Mouse (Mus musculus): ENCODE measurements at regions not wholly inside any gene's neighbourhood (a gene's known extent, or its start where the extent isn't known, plus 50 kb on each side); places are given as distances from the start of the nearest gene placed in this dataset.
"Not testable (repeated sequence)": the region's sequence is repeated elsewhere in the genome, so short reads cannot be mapped to it uniquely, and the experiment has no call there.

GRCm38 (mm10) chr3:58211016-58211415, 203.5 kb upstream of the Tsc22d2 start:
- no peak for DNase-seq (ENCODE audit: low spot score)

- no peak for DNase-seq (ENCODE audit: low spot score)
Measured at GRCm38 (mm10) chr3:58224696-58225095, 189.8 kb upstream of the Tsc22d2 start.

GRCm38 (mm10) chr3:58226447-58227321, 187.8 kb upstream of the Tsc22d2 start:
- DNase-seq (ENCODE audit: low spot score): no peak

- DNase-seq (ENCODE audit: low spot score): no peak
Measured at GRCm38 (mm10) chr3:58227322-58227627, 187.2 kb upstream of the Tsc22d2 start.

GRCm38 (mm10) chr3:58228189-58228588, 186.3 kb upstream of the Tsc22d2 start:
- DNase-seq (ENCODE audit: low spot score): no peak

- DNase-seq (ENCODE audit: low spot score): no peak
Measured at GRCm38 (mm10) chr3:58231746-58232145, 182.8 kb upstream of the Tsc22d2 start.

GRCm38 (mm10) chr3:58233296-58233695, 181.2 kb upstream of the Tsc22d2 start:
- DNase-seq (ENCODE audit: low spot score): no peak

GRCm38 (mm10) chr3:58234846-58235630, 179.5 kb upstream of the Tsc22d2 start:
- DNase-seq (ENCODE audit: low spot score): no peak

- DNase-seq (ENCODE audit: low spot score): no peak
Measured at GRCm38 (mm10) chr3:58238111-58238510, 176.4 kb upstream of the Tsc22d2 start.

GRCm38 (mm10) chr3:58240775-58241174, 173.7 kb upstream of the Tsc22d2 start:
- no peak for DNase-seq (ENCODE audit: low spot score)

- DNase-seq (ENCODE audit: low spot score): no peak
Measured at GRCm38 (mm10) chr3:58245361-58245760, 169.2 kb upstream of the Tsc22d2 start.

- no peak for DNase-seq (ENCODE audit: low spot score)
Measured at GRCm38 (mm10) chr3:58247989-58248388, 166.5 kb upstream of the Tsc22d2 start.

- DNase-seq (ENCODE audit: low spot score): no peak
Measured at GRCm38 (mm10) chr3:58253942-58254341, 160.6 kb upstream of the Tsc22d2 start.

- DNase-seq (ENCODE audit: low spot score): no peak
Measured at GRCm38 (mm10) chr3:58267606-58268325, 146.7 kb upstream of the Tsc22d2 start.

- DNase-seq (ENCODE audit: low spot score): not testable (repeated sequence)
Measured at GRCm38 (mm10) chr3:58271441-58271840, 143.1 kb upstream of the Tsc22d2 start.

GRCm38 (mm10) chr3:58281291-58281690, 133.2 kb upstream of the Tsc22d2 start:
- DNase-seq (ENCODE audit: low spot score): no peak

- not testable (repeated sequence) for DNase-seq (ENCODE audit: low spot score)
Measured at GRCm38 (mm10) chr3:58284371-58284770, 130.1 kb upstream of the Tsc22d2 start.

GRCm38 (mm10) chr3:58295810-58296209, 118.7 kb upstream of the Tsc22d2 start:
- no peak for DNase-seq (ENCODE audit: low spot score)

GRCm38 (mm10) chr3:58300213-58300612, 114.3 kb upstream of the Tsc22d2 start:
- no peak for DNase-seq (ENCODE audit: low spot score)

GRCm38 (mm10) chr3:58300801-58301485, 113.6 kb upstream of the Tsc22d2 start:
- no peak for DNase-seq (ENCODE audit: low spot score)

- DNase-seq (ENCODE audit: low spot score): no peak
Measured at GRCm38 (mm10) chr3:58302322-58302721, 112.2 kb upstream of the Tsc22d2 start.
